Mouse (Mus musculus): ENCODE results near the gene Klk7. TPM values are rescaled to one million over a fixed set of nuclear protein-coding genes. Genes with fewer than 3 reads are reported as not detected.

Klk7 gene
- polyA plus RNA-seq (2015; fragmentation: Nextera tagmentation; extraction: Ambion mirVana) = not detected in 2 replicates

DNA sequence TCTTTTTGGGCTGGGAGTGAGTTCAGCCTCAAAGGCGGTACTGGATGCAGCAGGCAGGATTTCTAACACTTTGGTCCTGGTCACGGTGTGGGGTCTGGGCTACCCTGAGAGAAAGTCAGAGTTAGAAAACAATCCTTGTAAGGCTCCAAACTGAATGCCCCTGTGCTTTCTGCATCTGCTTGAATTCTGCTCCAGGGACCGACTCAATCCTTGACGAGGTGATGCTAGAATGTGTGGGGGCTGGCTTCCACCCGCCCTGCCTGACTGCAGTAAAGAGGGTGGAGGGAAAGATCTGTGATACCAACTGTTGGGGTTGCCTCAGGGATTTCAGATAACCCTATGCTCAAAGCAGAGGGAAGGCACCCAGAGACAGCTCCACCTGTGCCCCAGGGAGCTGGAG, at the start of gene Klk7:
Gene Klk7 (plus strand): TSS at position 301 of the 400 bp plus-strand sequence.
- ATAC-seq (ENCODE audit: low read depth) = no peak
- no peak within 1 kb of the TSS for H3K4me3 ChIP-seq (ENCODE audit: low read length)
- no peaks in the 10 kb centered on the region for H3K9me3 ChIP-seq (ENCODE audit: control insufficient read depth, low read length)
- no peak within 1 kb of the TSS for H3K4me2 ChIP-seq (ENCODE audit: low read depth, low read length)
- H3K36me3 ChIP-seq (ENCODE audit: control insufficient read depth, insufficient read depth, low read length) = no peaks in the 10 kb centered on the region
- WGBS = 31% methylated on average over 5 of the region's 5 CpGs
- H3K27me3 ChIP-seq (ENCODE audit: control insufficient read depth, insufficient read depth, low read depth, low read length) = no peaks in the 10 kb centered on the region
- no peaks in the 10 kb centered on the region for H3K4me1 ChIP-seq (replicated peaks; ENCODE audit: control insufficient read depth, insufficient read depth, low read length)
- H3K27ac ChIP-seq (ENCODE audit: low read length) = no peak within 1 kb of the TSS
- no peak within 1 kb of the TSS for H3K9ac ChIP-seq (ENCODE audit: low read length)

DNA sequence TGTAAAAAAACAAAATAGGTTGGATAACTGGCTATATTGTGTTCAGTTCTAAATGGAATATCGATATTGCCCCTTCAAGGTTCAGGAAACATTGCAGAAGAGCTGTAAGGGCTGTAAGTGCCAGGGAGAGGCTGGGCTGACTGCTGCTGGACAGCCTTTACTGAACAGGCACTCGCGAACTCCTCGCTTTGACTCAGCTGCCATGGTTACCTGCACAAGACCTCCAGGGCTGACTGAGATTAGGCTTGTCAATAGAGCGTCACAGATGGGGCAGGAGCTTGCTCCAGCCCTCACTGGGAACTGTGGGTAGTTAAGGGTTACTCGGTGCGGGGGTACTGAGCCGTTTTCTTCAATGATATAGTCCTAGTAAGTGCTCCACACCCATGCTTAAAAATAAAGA, 44.6 kb upstream of the Klk7 start:
- no peak for ATAC-seq (ENCODE audit: low read depth)
- Histone ChIP-seq H3K4me2 (ENCODE audit: low read depth, low read length) (no peak overlapping the region), H3K4me1 (replicated peaks; ENCODE audit: control insufficient read depth, insufficient read depth, low read length) (no peaks in the 10 kb centered on the region), H3K27ac (ENCODE audit: low read length) (no peak overlapping the region), H3K36me3 (ENCODE audit: control insufficient read depth, insufficient read depth, low read length) (no peaks in the 10 kb centered on the region), H3K9ac (ENCODE audit: low read length) (no peak overlapping the region), H3K27me3 (ENCODE audit: control insufficient read depth, insufficient read depth, low read depth, low read length) (no peaks in the 10 kb centered on the region), H3K4me3 (ENCODE audit: low read length) (no peak overlapping the region), H3K9me3 (ENCODE audit: control insufficient read depth, low read length) (no peaks in the 10 kb centered on the region)
- 36% methylated on average over 8 of the region's 8 CpGs for whole genome bisulfite sequencing

DNA sequence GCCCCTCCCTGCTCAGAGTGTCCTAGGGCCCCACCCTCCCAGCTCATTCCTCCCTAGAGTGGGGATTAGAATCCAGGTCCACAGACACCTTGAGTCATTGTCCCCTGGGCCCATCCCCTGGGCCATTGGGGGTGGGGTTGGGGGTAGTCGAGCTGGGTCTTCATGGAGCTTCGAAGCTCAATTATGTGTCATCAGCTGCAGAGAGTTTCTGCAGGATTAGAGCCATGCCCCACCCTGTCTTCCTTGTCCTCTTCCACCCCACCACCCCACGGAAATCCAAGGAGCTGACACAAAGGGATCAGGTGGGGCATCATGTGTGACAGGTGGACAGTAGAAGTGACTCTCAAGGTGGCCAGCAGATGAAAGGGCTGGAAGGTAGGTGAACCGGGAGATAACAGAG, 42.5 kb upstream of the Klk7 start, which contains the start of gene Klk12:
Gene Klk12 (plus strand): TSS at position 301 of the 400 bp plus-strand sequence.
- H3K4me3 ChIP-seq (ENCODE audit: low read length) = no peak within 1 kb of the TSS
- 78% methylated on average over 4 of the region's 4 CpGs for WGBS
- no peaks in the 10 kb centered on the region for H3K9me3 ChIP-seq (ENCODE audit: control insufficient read depth, low read length)
- no peak within 1 kb of the TSS for H3K9ac ChIP-seq (ENCODE audit: low read length)
- ATAC-seq (ENCODE audit: low read depth) = no peak
- H3K27ac ChIP-seq (ENCODE audit: low read length) = no peak within 1 kb of the TSS
- H3K27me3 ChIP-seq (ENCODE audit: control insufficient read depth, insufficient read depth, low read depth, low read length) = no peaks in the 10 kb centered on the region
- H3K4me2 ChIP-seq (ENCODE audit: low read depth, low read length) = no peak within 1 kb of the TSS
- H3K36me3 ChIP-seq (ENCODE audit: control insufficient read depth, insufficient read depth, low read length) = no peaks in the 10 kb centered on the region
- no peaks in the 10 kb centered on the region for H3K4me1 ChIP-seq (replicated peaks; ENCODE audit: control insufficient read depth, insufficient read depth, low read length)

DNA sequence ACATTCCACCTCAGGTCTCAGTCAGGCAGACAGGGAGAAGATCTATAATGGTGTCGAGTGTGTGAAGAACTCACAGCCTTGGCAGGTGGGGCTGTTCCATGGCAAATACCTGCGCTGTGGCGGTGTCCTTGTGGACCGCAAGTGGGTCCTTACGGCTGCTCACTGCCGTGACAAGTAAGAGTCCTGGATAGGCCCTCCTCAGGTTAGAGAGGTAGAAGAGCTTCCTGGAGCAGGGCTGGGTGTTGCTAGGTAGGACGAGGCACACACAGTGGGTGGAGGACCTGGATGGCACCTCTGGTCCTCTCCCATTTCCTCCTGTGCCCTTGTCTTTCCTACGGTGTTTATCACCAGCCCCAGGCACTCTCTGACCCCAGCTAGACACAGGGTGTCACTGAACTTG, 41.5 kb upstream of the Klk7 start:
- Histone ChIP-seq H3K4me1 (replicated peaks; ENCODE audit: control insufficient read depth, insufficient read depth, low read length) (no peaks in the 10 kb centered on the region), H3K9ac (ENCODE audit: low read length) (no peak overlapping the region), H3K4me2 (ENCODE audit: low read depth, low read length) (no peak overlapping the region), H3K27me3 (ENCODE audit: control insufficient read depth, insufficient read depth, low read depth, low read length) (no peaks in the 10 kb centered on the region), H3K27ac (ENCODE audit: low read length) (no peak overlapping the region), H3K4me3 (ENCODE audit: low read length) (no peak overlapping the region), H3K9me3 (ENCODE audit: control insufficient read depth, low read length) (no peaks in the 10 kb centered on the region), H3K36me3 (ENCODE audit: control insufficient read depth, insufficient read depth, low read length) (no peaks in the 10 kb centered on the region)
- whole genome bisulfite sequencing = 83% methylated on average over 8 of the region's 8 CpGs
- no peak for ATAC-seq (ENCODE audit: low read depth)

DNA sequence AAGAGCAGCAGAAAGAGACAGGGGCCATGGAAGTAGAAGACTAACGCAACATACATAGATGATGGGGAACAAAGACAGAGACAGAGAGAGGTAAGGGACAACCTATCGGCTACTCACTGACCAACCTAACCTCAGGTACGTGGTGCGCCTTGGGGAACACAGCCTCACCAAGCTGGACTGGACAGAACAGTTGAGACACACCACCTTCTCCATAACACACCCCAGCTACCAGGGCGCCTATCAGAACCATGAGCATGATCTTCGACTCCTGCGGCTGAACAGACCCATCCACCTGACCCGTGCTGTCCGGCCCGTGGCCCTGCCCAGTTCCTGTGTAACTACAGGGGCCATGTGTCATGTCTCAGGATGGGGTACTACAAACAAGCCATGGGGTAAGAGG, 40.4 kb upstream of the Klk7 start:
- WGBS = 91% methylated on average over 10 of the region's 10 CpGs
- no peak overlapping the region for H3K4me3 ChIP-seq (ENCODE audit: low read length)
- H3K9me3 ChIP-seq (ENCODE audit: control insufficient read depth, low read length) = no peaks in the 10 kb centered on the region
- H3K36me3 ChIP-seq (ENCODE audit: control insufficient read depth, insufficient read depth, low read length) = no peaks in the 10 kb centered on the region
- H3K4me1 ChIP-seq (replicated peaks; ENCODE audit: control insufficient read depth, insufficient read depth, low read length) = no peaks in the 10 kb centered on the region
- no peaks in the 10 kb centered on the region for H3K27me3 ChIP-seq (ENCODE audit: control insufficient read depth, insufficient read depth, low read depth, low read length)
- no peak overlapping the region for H3K9ac ChIP-seq (ENCODE audit: low read length)
- no peak overlapping the region for H3K27ac ChIP-seq (ENCODE audit: low read length)
- no peak for ATAC-seq (ENCODE audit: low read depth)
- H3K4me2 ChIP-seq (ENCODE audit: low read depth, low read length) = no peak overlapping the region

DNA sequence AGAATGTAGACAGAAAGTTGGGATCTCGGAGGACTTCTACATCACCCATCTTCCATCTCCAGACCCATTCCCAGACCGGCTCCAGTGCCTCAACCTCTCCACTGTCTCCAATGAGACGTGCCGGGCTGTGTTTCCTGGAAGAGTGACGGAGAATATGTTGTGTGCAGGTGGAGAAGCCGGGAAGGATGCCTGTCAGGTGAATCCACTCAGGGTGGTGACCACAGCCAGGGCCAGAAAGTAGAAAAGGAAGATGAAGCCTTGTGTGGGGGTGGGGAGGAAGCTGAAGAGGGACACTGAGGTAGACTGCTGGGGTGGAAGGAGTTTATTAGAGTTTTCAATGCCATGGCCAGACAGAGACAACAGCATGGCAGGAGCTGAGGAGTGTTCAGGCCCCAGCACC, 39.2 kb upstream of the Klk7 start:
- 88% methylated on average over 6 of the region's 6 CpGs for WGBS
- Histone ChIP-seq H3K36me3 (ENCODE audit: control insufficient read depth, insufficient read depth, low read length) (no peaks in the 10 kb centered on the region), H3K4me3 (ENCODE audit: low read length) (no peak overlapping the region), H3K9ac (ENCODE audit: low read length) (no peak overlapping the region), H3K9me3 (ENCODE audit: control insufficient read depth, low read length) (no peaks in the 10 kb centered on the region), H3K4me1 (replicated peaks; ENCODE audit: control insufficient read depth, insufficient read depth, low read length) (no peaks in the 10 kb centered on the region), H3K4me2 (ENCODE audit: low read depth, low read length) (no peak overlapping the region), H3K27me3 (ENCODE audit: control insufficient read depth, insufficient read depth, low read depth, low read length) (no peaks in the 10 kb centered on the region), H3K27ac (ENCODE audit: low read length) (no peak overlapping the region)
- ATAC-seq (ENCODE audit: low read depth) = no peak

DNA sequence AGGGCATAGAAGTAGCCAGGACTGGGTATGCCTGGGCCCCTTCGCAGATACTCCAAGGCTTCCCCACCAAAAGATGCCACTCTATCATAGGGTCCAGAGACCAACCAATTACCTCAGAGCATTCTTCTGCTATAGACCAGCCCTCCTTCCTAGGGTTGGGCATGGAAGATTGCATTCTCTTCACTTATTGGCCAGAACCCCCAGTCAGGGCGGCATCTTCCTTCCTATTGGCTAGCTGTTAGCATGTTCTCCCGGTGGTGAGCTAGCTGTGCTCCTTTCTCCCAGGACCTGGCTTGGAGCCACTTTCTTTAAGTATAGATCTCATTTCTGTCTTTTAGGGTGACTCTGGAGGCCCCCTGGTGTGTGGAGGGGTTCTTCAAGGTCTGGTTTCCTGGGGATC, 38.2 kb upstream of the Klk7 start:
- H3K27ac ChIP-seq (ENCODE audit: low read length) = no peak overlapping the region
- no peaks in the 10 kb centered on the region for H3K27me3 ChIP-seq (ENCODE audit: control insufficient read depth, insufficient read depth, low read depth, low read length)
- no peak overlapping the region for H3K4me2 ChIP-seq (ENCODE audit: low read depth, low read length)
- H3K4me3 ChIP-seq (ENCODE audit: low read length) = no peak overlapping the region
- WGBS = 75% methylated on average over 3 of the region's 3 CpGs
- H3K36me3 ChIP-seq (ENCODE audit: control insufficient read depth, insufficient read depth, low read length) = no peaks in the 10 kb centered on the region
- no peaks in the 10 kb centered on the region for H3K4me1 ChIP-seq (replicated peaks; ENCODE audit: control insufficient read depth, insufficient read depth, low read length)
- H3K9ac ChIP-seq (ENCODE audit: low read length) = no peak overlapping the region
- ATAC-seq (ENCODE audit: low read depth) = no peak
- H3K9me3 ChIP-seq (ENCODE audit: control insufficient read depth, low read length) = no peaks in the 10 kb centered on the region

DNA sequence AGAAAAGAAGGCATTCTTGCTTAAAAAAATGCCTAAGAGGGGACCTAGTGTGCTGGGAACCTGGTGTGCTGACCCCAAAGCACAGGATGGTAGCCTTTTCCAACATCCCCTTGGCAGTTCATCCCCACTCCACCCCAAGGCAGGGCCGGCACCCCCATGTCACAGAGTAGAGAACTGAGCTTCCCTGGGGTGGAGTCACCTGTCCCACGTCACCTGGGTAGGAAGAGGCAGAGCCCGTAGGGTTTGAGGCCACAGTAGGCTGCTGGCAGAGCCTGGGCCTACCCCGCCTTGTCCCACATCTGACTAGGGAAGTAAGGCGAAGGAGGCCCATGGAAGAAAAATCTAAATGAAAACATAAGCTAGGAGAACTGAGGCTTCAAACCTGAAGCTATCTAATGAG, 36.7 kb upstream of the Klk7 start, which contains the start of gene Klk11:
Gene Klk11 (plus strand): TSS at position 241 of the 400 bp plus-strand sequence.
- 76% methylated on average over 5 of the region's 5 CpGs for WGBS
- Histone ChIP-seq H3K4me2 (ENCODE audit: low read depth, low read length) (no peak within 1 kb of the TSS), H3K36me3 (ENCODE audit: control insufficient read depth, insufficient read depth, low read length) (no peaks in the 10 kb centered on the region), H3K9me3 (ENCODE audit: control insufficient read depth, low read length) (no peaks in the 10 kb centered on the region), H3K27me3 (ENCODE audit: control insufficient read depth, insufficient read depth, low read depth, low read length) (no peaks in the 10 kb centered on the region), H3K4me3 (ENCODE audit: low read length) (no peak within 1 kb of the TSS), H3K4me1 (replicated peaks; ENCODE audit: control insufficient read depth, insufficient read depth, low read length) (no peaks in the 10 kb centered on the region), H3K27ac (ENCODE audit: low read length) (no peak within 1 kb of the TSS), H3K9ac (ENCODE audit: low read length) (no peak within 1 kb of the TSS)
- no peak for ATAC-seq (ENCODE audit: low read depth)

DNA sequence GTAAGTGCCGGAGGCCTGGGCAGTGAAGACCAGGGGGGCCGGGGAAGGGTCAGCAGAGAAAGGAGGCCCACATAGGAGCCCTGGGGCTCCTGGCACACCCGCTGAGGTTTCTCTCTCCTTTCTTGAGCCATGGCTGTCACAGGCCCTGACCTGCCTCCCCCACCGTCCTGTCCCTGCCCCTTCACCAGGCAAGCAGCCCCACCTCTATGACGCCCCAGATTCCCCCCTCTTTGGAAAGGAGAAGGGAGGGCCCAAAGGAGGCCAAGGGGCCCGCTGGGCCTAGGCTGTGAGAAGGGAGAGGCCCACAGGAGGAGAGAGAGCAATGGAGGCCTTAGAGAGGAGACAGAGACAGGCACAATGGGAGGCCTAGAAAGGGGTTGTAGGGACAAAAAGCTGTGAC, 36.3 kb upstream of the Klk7 start:
- Histone ChIP-seq H3K9me3 (ENCODE audit: control insufficient read depth, low read length) (no peaks in the 10 kb centered on the region), H3K27ac (ENCODE audit: low read length) (no peak overlapping the region), H3K27me3 (ENCODE audit: control insufficient read depth, insufficient read depth, low read depth, low read length) (no peaks in the 10 kb centered on the region), H3K36me3 (ENCODE audit: control insufficient read depth, insufficient read depth, low read length) (no peaks in the 10 kb centered on the region), H3K4me2 (ENCODE audit: low read depth, low read length) (no peak overlapping the region), H3K4me1 (replicated peaks; ENCODE audit: control insufficient read depth, insufficient read depth, low read length) (no peaks in the 10 kb centered on the region), H3K4me3 (ENCODE audit: low read length) (no peak overlapping the region), H3K9ac (ENCODE audit: low read length) (no peak overlapping the region)
- 57% methylated on average over 6 of the region's 6 CpGs for WGBS
- no peak for ATAC-seq (ENCODE audit: low read depth)

Measured in lung, embryonic 16.5 days (tissue).